Mouse (Mus musculus) 416B (cell line): ENCODE measurements around the gene Cacna1s.

Experiments
- DNase-seq: peaks from one replicate; pipeline ENCODE4 v3.0.0; 2011; ENCODE audit warnings: low read depth

The Cacna1s gene

GRCm38 (mm10) chr1:136118875-136119274 is 66.3 kb downstream of the Cacna1s start:
- DNase-seq = peak; percentile 49

- no peak for DNase-seq
Observed at GRCm38 (mm10) chr1:136119571-136120262, 67.2 kb downstream of the Cacna1s start.

- DNase-seq = no peak
Observed at GRCm38 (mm10) chr1:136120263-136120603, 67.7 kb downstream of the Cacna1s start.

- no peak for DNase-seq
Observed at GRCm38 (mm10) chr1:136120785-136121184, 68.2 kb downstream of the Cacna1s start.

- no peak for DNase-seq
Observed at GRCm38 (mm10) chr1:136122030-136122429, 69.5 kb downstream of the Cacna1s start.

GRCm38 (mm10) chr1:136126159-136126765 is 73.7 kb downstream of the Cacna1s start:
- no peak for DNase-seq

- DNase-seq = peak; percentile 84
Observed at GRCm38 (mm10) chr1:136126895-136127294, 74.3 kb downstream of the Cacna1s start.

- DNase-seq = peak; percentile 64
Observed at GRCm38 (mm10) chr1:136127856-136128255, 75.3 kb downstream of the Cacna1s start.

- no peak for DNase-seq
Observed at GRCm38 (mm10) chr1:136128416-136128815, 75.9 kb downstream of the Cacna1s start.

- no peak for DNase-seq
Observed at GRCm38 (mm10) chr1:136128944-136129589, 76.5 kb downstream of the Cacna1s start.

GRCm38 (mm10) chr1:136130107-136130506 is 77.6 kb downstream of the Cacna1s start:
- DNase-seq = peak; percentile 48

GRCm38 (mm10) chr1:136130951-136131558 is 78.5 kb downstream of the Cacna1s start, which contains the start of gene Kif21b:
Gene Kif21b, plus strand, starts transcription at chr1:136131389.
- peak; percentile 94 for DNase-seq

- DNase-seq = peak; percentile 54
Observed at GRCm38 (mm10) chr1:136131603-136132291, 79.2 kb downstream of the Cacna1s start.

- no peak for DNase-seq
Observed at GRCm38 (mm10) chr1:136132386-136133201, 80.0 kb downstream of the Cacna1s start.

GRCm38 (mm10) chr1:136133570-136134240 is 81.2 kb downstream of the Cacna1s start:
- DNase-seq = no peak

- no peak for DNase-seq
Observed at GRCm38 (mm10) chr1:136134547-136134946, 82.0 kb downstream of the Cacna1s start.

- peak; percentile 96 for DNase-seq
Observed at GRCm38 (mm10) chr1:136135046-136135445, 82.5 kb downstream of the Cacna1s start.

GRCm38 (mm10) chr1:136135777-136136444 is 83.4 kb downstream of the Cacna1s start:
- peak; percentile 31 for DNase-seq

GRCm38 (mm10) chr1:136136547-136136946 is 84.0 kb downstream of the Cacna1s start:
- DNase-seq = no peak

- DNase-seq = peak; percentile 59
Observed at GRCm38 (mm10) chr1:136137071-136137531, 84.6 kb downstream of the Cacna1s start.
